In the genomic region with DNA sequence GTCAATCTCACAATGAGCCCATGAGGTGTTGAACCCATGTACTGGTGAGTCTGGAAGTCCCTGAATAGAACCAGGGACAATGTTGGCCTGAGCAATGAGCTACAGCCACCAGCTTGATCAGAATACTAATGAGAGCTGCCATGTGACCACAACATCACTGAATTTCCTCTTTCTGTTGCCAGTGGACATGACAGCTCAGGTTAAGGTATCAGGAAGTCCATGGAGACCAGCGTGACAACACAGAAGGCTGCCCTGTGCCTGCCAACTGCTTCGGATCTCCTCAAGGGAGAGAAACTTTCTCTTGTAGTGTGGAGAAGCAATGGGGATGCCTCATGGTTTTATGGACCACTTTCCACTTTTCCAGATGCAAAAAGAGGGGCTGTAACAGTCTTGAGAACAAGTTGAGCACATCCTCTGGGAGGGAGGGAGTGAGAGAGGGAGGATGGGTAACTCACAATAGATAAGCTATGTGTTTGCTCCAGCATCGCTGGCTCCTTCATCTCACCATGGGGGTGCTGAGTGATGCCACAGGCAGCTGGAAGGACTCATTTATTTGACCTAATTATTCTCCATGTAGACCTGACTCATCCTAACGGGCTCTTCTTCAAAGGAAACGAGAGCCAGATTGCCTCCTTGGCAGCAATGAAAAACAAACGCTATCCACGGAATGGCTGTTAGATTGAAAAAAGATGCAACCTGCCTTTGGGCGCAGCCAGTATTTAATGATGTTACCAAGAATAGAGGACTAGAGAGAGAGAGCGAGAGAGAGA, we compare ENCODE assay signal across 11 mouse cellular contexts.
DNase-seq lines count a peak whose midpoint lies in the region; ATAC-seq and TF ChIP-seq lines count a peak whose summit lies in the region.
"Had no signal": no experiment of that assay in that cellular context is flagged by ENCODE, and none has a peak within 500 bp of the region (broad histone marks: within the 10 kb centered on the region; RNA-seq: fewer than 3 reads in every experiment).

No protein-coding gene starts in this region.

- H3K36me3 ChIP-seq in hindbrain, embryonic 11.5 days (ENCODE audit: control insufficient read depth, insufficient read depth, low read length), result no peaks in the 10 kb centered on the region
- H3K36me3 ChIP-seq: hindbrain, embryonic 12.5 days; liver, embryonic 15.5 days had no signal

- no peak overlapping the region for H3K4me2 ChIP-seq in hindbrain, embryonic 11.5 days (replicated peaks; ENCODE audit: low read depth, low read length)
- H3K4me2 ChIP-seq: hindbrain, embryonic 12.5 days; liver, embryonic 15.5 days had no signal

- 67% methylated on average over 9 of the region's 9 CpGs for WGBS in hindbrain, embryonic 11.5 days

- no peak for ATAC-seq in hindbrain, embryonic 11.5 days (ENCODE audit: low FRiP score)

- no peaks in the 10 kb centered on the region for H3K27me3 ChIP-seq in hindbrain, embryonic 11.5 days (ENCODE audit: control insufficient read depth, insufficient read depth, low read length)
- H3K27me3 ChIP-seq: hindbrain, embryonic 12.5 days; liver, embryonic 15.5 days had no signal

- no peak for TF ChIP-seq POLR2A in brain, embryonic 14.5 days (IDR thresholded peaks at IDR 0.05; ENCODE audit: borderline replicate concordance, extremely low read depth, insufficient read depth, insufficient read length, poor library complexity, severe bottlenecking)

- DNase-seq in cerebellum, adult 8-10 months, result peak; percentile 3
- no peak for DNase-seq in cerebellum, postnatal 4 days (ENCODE audit: low spot score in 2 of 2)
- peak; percentile 8 to 12 for DNase-seq in left cerebral cortex, postnatal 25 days (ENCODE audit: low spot score in 2 of 2)
- DNase-seq in left cerebral cortex, adult 18-20 months (ENCODE audit: low spot score in 2 of 2), result no peak
- peak; percentile 62 for DNase-seq in brain, embryonic 14.5 days (ENCODE audit: low read depth)
- peak; percentile 29 to 39 for DNase-seq in layer of hippocampus, postnatal 14 days (ENCODE audit: low spot score in 2 of 2)
- DNase-seq in testis, postnatal 10 days (ENCODE audit: low spot score), result no peak
- DNase-seq in hindbrain, embryonic 11.5 days (ENCODE audit: low spot score), result no peak
- DNase-seq: kidney, adult 9 months had no signal

- no peak overlapping the region for H3K4me3 ChIP-seq in hindbrain, embryonic 11.5 days (ENCODE audit: low read depth, low read length)
- H3K4me3 ChIP-seq: hindbrain, embryonic 12.5 days; liver, embryonic 15.5 days had no signal

- H3K27ac ChIP-seq in hindbrain, embryonic 11.5 days (ENCODE audit: low read depth, low read length), result no peak overlapping the region
- H3K27ac ChIP-seq: hindbrain, embryonic 12.5 days; liver, embryonic 15.5 days had no signal

- TF ChIP-seq CTCF in brain, embryonic 14.5 days (IDR thresholded peaks at IDR 0.05; ENCODE audit: borderline replicate concordance, extremely low read depth, insufficient read depth, insufficient read length), result no peak

- H3K4me1 ChIP-seq in hindbrain, embryonic 11.5 days (replicated peaks; ENCODE audit: control insufficient read depth, insufficient read depth, low read length), result 0 out of 2 replicates have a peak, but pooled peaks cover 2% of the 10 kb centered on the region
- H3K4me1 ChIP-seq: hindbrain, embryonic 12.5 days; liver, embryonic 15.5 days had no signal

- H3K9me3 ChIP-seq in hindbrain, embryonic 11.5 days (ENCODE audit: control insufficient read depth, low read length), result no peaks in the 10 kb centered on the region
- H3K9me3 ChIP-seq: hindbrain, embryonic 12.5 days; liver, embryonic 15.5 days had no signal

- intact Hi-C loops in left cerebral cortex, postnatal 25 days (cut with DNase I), result no loop called here

- no peak overlapping the region for H3K9ac ChIP-seq in hindbrain, embryonic 11.5 days (ENCODE audit: low read depth, low read length)
- H3K9ac ChIP-seq: hindbrain, embryonic 12.5 days; liver, embryonic 15.5 days had no signal

Comparison
In these comparisons a context has a peak if more than half of its experiments do, and no peak if none do; other contexts are left out.
1. DNase-seq: peak in cerebellum, adult 8-10 months (single experiment), left cerebral cortex, postnatal 25 days (2 of 2), brain, embryonic 14.5 days (single experiment) and layer of hippocampus, postnatal 14 days (2 of 2); none in cerebellum, postnatal 4 days (0 of 2), left cerebral cortex, adult 18-20 months (0 of 2), testis, postnatal 10 days (single experiment) and hindbrain, embryonic 11.5 days (single experiment).